Mouse (Mus musculus): ENCODE results near the gene Lrrc32. TPM values are rescaled to one million over a fixed set of nuclear protein-coding genes. Genes with fewer than 3 reads are reported as not detected.

The Lrrc32 gene
- total RNA-seq, 2 experiments from 2014 or later: 5.9 to 6.4 TPM

GRCm38 (mm10) chr7:98543853-98544370, 54.8 kb downstream of the Lrrc32 start:
- DNase-seq (ENCODE audit: low spot score in 2 of 2): no peak

DNA sequence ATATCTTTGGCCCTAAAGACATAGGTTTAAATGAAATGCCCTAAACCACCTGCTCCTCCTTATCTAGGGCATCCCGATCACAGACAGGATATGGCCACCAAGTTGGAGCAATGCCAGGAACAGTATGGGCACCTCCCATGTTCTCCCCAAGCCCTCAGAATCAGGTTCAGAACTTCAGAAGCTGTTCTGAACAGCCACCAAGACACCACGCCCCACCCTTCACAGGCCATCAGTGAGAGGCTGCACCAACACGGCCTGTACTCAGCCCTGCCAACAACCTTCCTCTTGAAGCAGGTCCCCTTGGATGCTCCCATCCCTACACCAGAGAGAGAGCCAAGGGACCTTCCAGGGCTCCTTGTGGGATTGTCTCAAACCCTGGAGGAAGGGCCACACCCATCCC, 55.5 kb downstream of the Lrrc32 start:
- DNase-seq (ENCODE audit: low spot score in 2 of 2): no peak

- no peak for DNase-seq (ENCODE audit: low spot score in 2 of 2)
Observed at GRCm38 (mm10) chr7:98548839-98549238, 59.8 kb downstream of the Lrrc32 start.

DNA sequence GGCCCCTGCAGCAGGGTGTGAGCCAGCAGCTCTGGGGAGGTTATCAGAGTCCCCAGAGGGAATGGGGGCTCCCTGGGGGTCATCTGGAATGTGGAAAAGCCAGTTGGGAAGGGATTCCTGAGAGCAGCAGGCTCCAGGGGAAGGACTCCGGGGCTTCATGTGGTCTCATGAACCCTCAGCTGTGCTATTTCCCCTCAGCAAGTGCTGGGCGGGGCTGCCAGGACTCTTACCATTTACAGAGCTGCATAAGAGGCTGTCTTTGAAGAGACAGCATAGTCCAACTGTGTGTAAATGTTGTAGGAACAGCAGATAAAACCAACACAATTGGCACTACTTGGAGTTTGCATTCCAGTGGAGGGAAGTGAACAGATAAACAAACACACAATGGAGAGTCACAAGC, 61.5 kb downstream of the Lrrc32 start:
- no peak for DNase-seq (ENCODE audit: low spot score in 2 of 2)

DNA sequence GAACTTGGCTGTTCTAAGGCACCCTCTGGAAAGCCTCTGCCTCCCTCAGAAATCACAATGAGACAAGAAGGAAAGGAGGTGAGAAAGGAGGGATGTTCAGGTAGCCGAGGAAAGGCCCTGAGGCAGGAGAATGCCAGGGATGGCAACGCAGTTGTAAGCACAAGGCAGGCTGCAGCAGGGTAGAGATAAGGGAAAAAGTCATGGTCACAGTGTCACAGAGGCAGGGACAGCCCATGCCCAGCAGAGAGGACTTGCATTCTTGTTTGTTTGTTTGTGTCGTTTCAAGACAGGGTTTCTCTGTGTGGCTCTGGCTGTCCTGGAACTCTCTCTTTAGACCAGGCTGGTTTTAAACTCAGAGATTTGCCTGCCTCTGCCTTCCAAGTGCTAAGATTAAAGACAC, 62.0 kb downstream of the Lrrc32 start:
- DNase-seq (ENCODE audit: low spot score in 2 of 2): no peak

Other genes with a start within 250 kb of the Lrrc32 start
- gene Acer3, start 168.1 kb upstream of the Lrrc32 start, total RNA-seq (2021): 10 to 100 TPM; 20.8 to 25.0 TPM
- 1 to 10 TPM; 2.1 to 3.1 TPM for gene Tsku, start 128.0 kb upstream of the Lrrc32 start, total RNA-seq (2021)
- not detected for gene Gucy2d, start 48.9 kb upstream of the Lrrc32 start, total RNA-seq (2021)
- gene Emsy, start 167.5 kb downstream of the Lrrc32 start, total RNA-seq (2021): 10 to 100 TPM; 62.8 to 64.8 TPM
- 10 to 100 TPM; 62.3 to 63.1 TPM for gene Thap12, start 213.8 kb downstream of the Lrrc32 start, total RNA-seq (2021)

All from left cerebral cortex, adult 18-20 months (tissue).